20 mouse cellular contexts compared by ENCODE assay signal in genomic region chr11:77018046-77018445, GRCm38 (mm10). TPM values are rescaled to one million over a fixed set of nuclear protein-coding genes. Genes with fewer than 3 reads are reported as not detected.
A peak's percentile ranks its signal among the peaks of the same experiment; 100 is the strongest.
DNase-seq lines count a peak whose midpoint lies in the region; ATAC-seq and TF ChIP-seq lines count a peak whose summit lies in the region.
"Had no signal": no experiment of that assay in that cellular context is flagged by ENCODE, and none has a peak within 500 bp of the region (broad histone marks: within the 10 kb centered on the region; RNA-seq: fewer than 3 reads in every experiment).

No protein-coding gene starts in this region.

- no peak overlapping the region for H3K9ac ChIP-seq in intestine, postnatal 0 days (ENCODE audit: low read depth, low read length)
- no peak overlapping the region for H3K9ac ChIP-seq in intestine, embryonic 16.5 days (ENCODE audit: low read depth, low read length)
- H3K9ac ChIP-seq: embryonic facial prominence, embryonic 13.5 days; forebrain, embryonic 12.5 days; heart, embryonic 12.5 days; hindbrain, embryonic 14.5 days had no signal

- H3K36me3 ChIP-seq in intestine, postnatal 0 days (ENCODE audit: control insufficient read depth, insufficient read depth), result peaks cover 15% of the 10 kb centered on the region; the same call in 1 of the 2 replicates
- no peaks in the 10 kb centered on the region; the same call in 1 of the 2 replicates for H3K36me3 ChIP-seq in intestine, embryonic 16.5 days (ENCODE audit: control insufficient read depth, insufficient read depth, low read length)
- H3K36me3 ChIP-seq in small intestine, adult 2 months (ENCODE audit: control insufficient read depth, insufficient read depth, low read length), result peaks cover 41% of the 10 kb centered on the region
- H3K36me3 ChIP-seq: embryonic facial prominence, embryonic 13.5 days; forebrain, embryonic 12.5 days; G1E; heart, embryonic 12.5 days; hindbrain, embryonic 10.5 days had no signal

- no peak for TF ChIP-seq POLR2A in small intestine, adult 2 months (IDR thresholded peaks at IDR 0.05; ENCODE audit: low read depth, low read length)

- no peak overlapping the region for H3K4me2 ChIP-seq in intestine, postnatal 0 days (replicated peaks; ENCODE audit: low read depth)
- no peak overlapping the region for H3K4me2 ChIP-seq in intestine, embryonic 16.5 days (ENCODE audit: low read depth, low read length)
- H3K4me2 ChIP-seq: embryonic facial prominence, embryonic 13.5 days; forebrain, embryonic 12.5 days; heart, embryonic 12.5 days; hindbrain, embryonic 14.5 days had no signal

- TF ChIP-seq CTCF in intestine, postnatal 0 days (IDR thresholded peaks at IDR 0.05; ENCODE audit: low read depth), result peak; percentile 34
- peak; percentile 10; the same call in 1 of the 2 replicates for TF ChIP-seq CTCF in small intestine, adult 2 months (IDR thresholded peaks at IDR 0.05; ENCODE audit: extremely low read depth, insufficient read length, insufficient replicate concordance, low read depth, low read length)

- H3K9me3 ChIP-seq in intestine, postnatal 0 days (ENCODE audit: control insufficient read depth), result no peaks in the 10 kb centered on the region
- no peaks in the 10 kb centered on the region for H3K9me3 ChIP-seq in intestine, embryonic 16.5 days (ENCODE audit: control insufficient read depth, low read length)
- H3K9me3 ChIP-seq: embryonic facial prominence, embryonic 13.5 days; forebrain, embryonic 12.5 days; G1E; heart, embryonic 12.5 days; hindbrain, embryonic 10.5 days had no signal

- H3K27me3 ChIP-seq in intestine, postnatal 0 days (replicated peaks; ENCODE audit: control insufficient read depth, insufficient read depth, low read length), result no peaks in the 10 kb centered on the region
- no peaks in the 10 kb centered on the region for H3K27me3 ChIP-seq in intestine, embryonic 16.5 days (replicated peaks; ENCODE audit: control insufficient read depth, insufficient read depth, low read length)
- H3K27me3 ChIP-seq in small intestine, adult 2 months (ENCODE audit: control insufficient read depth, insufficient read depth, low read length), result no peaks in the 10 kb centered on the region
- H3K27me3 ChIP-seq: embryonic facial prominence, embryonic 13.5 days; forebrain, embryonic 12.5 days had no signal

- WGBS in intestine, postnatal 0 days, result 80% methylated on average over 11 of the region's 11 CpGs
- WGBS in intestine, embryonic 16.5 days, result 78% methylated on average over 11 of the region's 11 CpGs
- 92% methylated on average over 11 of the region's 11 CpGs for WGBS in small intestine, adult 2 months

- H3K4me3 ChIP-seq in intestine, postnatal 0 days (ENCODE audit: low read depth, low read length), result no peak overlapping the region
- no peak overlapping the region for H3K4me3 ChIP-seq in intestine, embryonic 16.5 days (ENCODE audit: low read length)
- no peak overlapping the region for H3K4me3 ChIP-seq in small intestine, adult 2 months (ENCODE audit: low read depth, low read length)
- H3K4me3 ChIP-seq: embryonic facial prominence, embryonic 13.5 days; forebrain, embryonic 12.5 days; heart, embryonic 12.5 days; hindbrain, embryonic 10.5 days had no signal

- ATAC-seq in intestine, postnatal 0 days, result no peak
- ATAC-seq in intestine, embryonic 16.5 days, result no peak
- ATAC-seq: activated CD4-positive, CD25-positive, alpha-beta regulatory T cell, adult 4 months; forebrain, embryonic 16.5 days had no signal

- no peaks in the 10 kb centered on the region; the same call in 1 of the 2 replicates for H3K4me1 ChIP-seq in intestine, postnatal 0 days (replicated peaks; ENCODE audit: control insufficient read depth, insufficient read depth, low read length)
- peaks cover 20% of the 10 kb centered on the region for H3K4me1 ChIP-seq in intestine, embryonic 16.5 days (ENCODE audit: control insufficient read depth, insufficient read depth, low read length)
- peaks cover 29% of the 10 kb centered on the region for H3K4me1 ChIP-seq in small intestine, adult 2 months (ENCODE audit: control insufficient read depth, insufficient read depth, insufficient read length, low read length)
- H3K4me1 ChIP-seq: embryonic facial prominence, embryonic 13.5 days; forebrain, embryonic 12.5 days had no signal

- DNase-seq in 416B (ENCODE audit: low read depth) (peak; percentile 57), ZHBTc4 (ENCODE audit: low read depth, low spot score) (peak; percentile 25)
- no peak for DNase-seq in layer of hippocampus, postnatal 36 days
- no peak for DNase-seq in spleen, postnatal 10 days (ENCODE audit: low spot score in 2 of 2)
- DNase-seq: adrenal gland, postnatal 14 days; cerebellum, adult 11-12 months; cerebellum, adult 9-10 months; cerebellum, postnatal 25 days; gastrocnemius, postnatal 14 days had no signal

- H3K27ac ChIP-seq in intestine, postnatal 0 days (ENCODE audit: low read depth, low read length), result no peak overlapping the region
- H3K27ac ChIP-seq in intestine, embryonic 16.5 days (ENCODE audit: low read length), result no peak overlapping the region
- no peak overlapping the region for H3K27ac ChIP-seq in small intestine, adult 2 months (ENCODE audit: insufficient read depth, low read depth, low read length)
- H3K27ac ChIP-seq: embryonic facial prominence, embryonic 13.5 days; forebrain, embryonic 12.5 days; hindbrain, embryonic 10.5 days; hindbrain, embryonic 14.5 days had no signal

RNA-seq across cellular contexts. Expression of gene Slc6a4, which starts 19.6 kb away (rescaled TPM):
- 21.1 and 21.2 TPM in 2 replicates for polyA plus RNA-seq in intestine, postnatal 0 days (2015; fragmentation: Nextera tagmentation; extraction: Ambion mirVana)
- 24.4 and 28.3 TPM in 2 replicates for polyA plus RNA-seq in intestine, embryonic 16.5 days (2015; fragmentation: Nextera tagmentation; extraction: Ambion mirVana)
- polyA plus RNA-seq in small intestine, adult 2 months (2012; rRNA removed), result 21.6 and 67.2 TPM in 2 replicates
- total RNA-seq in layer of hippocampus, postnatal 36 days (2021), result not detected
- polyA plus RNA-seq: activated CD4-positive, CD25-positive, alpha-beta regulatory T cell, adult 4 months; G1E had no signal

Comparison
In these comparisons a context has a peak if more than half of its experiments do, and no peak if none do; other contexts are left out.
1. DNase-seq: peak in 416B (single experiment) and ZHBTc4 (single experiment); none in layer of hippocampus, postnatal 36 days (0 of 2) and spleen, postnatal 10 days (0 of 2).